Mouse (Mus musculus): ENCODE results near the gene Sel1l. TPM values are rescaled to one million over a fixed set of nuclear protein-coding genes. Genes with fewer than 3 reads are reported as not detected.
A peak's percentile ranks its signal among the peaks of the same experiment; 100 is the strongest.

Sel1l gene
- polyA plus RNA-seq, 1 experiment: 25.3 TPM

DNA sequence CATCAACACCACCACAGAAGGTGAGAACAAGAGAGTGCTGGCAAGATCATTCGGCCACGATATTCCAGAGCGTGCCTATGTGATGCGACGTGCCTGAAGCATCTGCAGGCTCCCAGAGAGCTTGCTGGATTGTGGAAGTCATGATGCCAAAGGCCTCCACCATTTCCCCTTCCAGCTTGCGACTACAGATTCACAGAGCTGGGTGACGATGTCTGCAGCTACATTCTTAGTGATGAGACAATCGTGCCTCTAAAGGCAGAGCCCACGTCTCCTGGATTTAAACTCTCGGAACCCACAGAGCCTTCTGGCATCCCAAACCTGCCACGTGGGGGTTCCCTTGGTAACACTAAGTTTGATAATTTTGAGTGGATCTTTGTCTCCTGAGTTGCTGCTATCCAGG, 21.7 kb upstream of the Sel1l start:
- Histone ChIP-seq H3K36me3 (ENCODE audit: control insufficient read depth, insufficient read depth, low read length) (no peaks in the 10 kb centered on the region), H3K27me3 (ENCODE audit: control insufficient read depth, insufficient read depth, low read length) (no peaks in the 10 kb centered on the region), H3K27ac (ENCODE audit: insufficient read depth, low read length) (no peak overlapping the region), H3K4me3 (ENCODE audit: extremely low read depth, insufficient read depth, insufficient read length) (no peak overlapping the region), H3K4me1 (ENCODE audit: control insufficient read depth, insufficient read depth, insufficient read length) (no peaks in the 10 kb centered on the region)
- no peak for DNase-seq (ENCODE audit: low read depth in 1 of 2, low spot score in 2 of 2)
- 90% methylated on average over 11 of the region's 11 CpGs for WGBS
- TF ChIP-seq POLR2A (IDR thresholded peaks at IDR 0.05; ENCODE audit: low read depth, low read length): no peak

- Histone ChIP-seq H3K27me3 (ENCODE audit: control insufficient read depth, insufficient read depth, low read length) (no peaks in the 10 kb centered on the region), H3K4me3 (ENCODE audit: extremely low read depth, insufficient read depth, insufficient read length) (no peak overlapping the region), H3K36me3 (ENCODE audit: control insufficient read depth, insufficient read depth, low read length) (no peaks in the 10 kb centered on the region), H3K27ac (ENCODE audit: insufficient read depth, low read length) (no peak overlapping the region), H3K4me1 (ENCODE audit: control insufficient read depth, insufficient read depth, insufficient read length) (no peaks in the 10 kb centered on the region)
- no peak for TF ChIP-seq POLR2A (IDR thresholded peaks at IDR 0.05; ENCODE audit: low read depth, low read length)
- no peak for TF ChIP-seq CTCF (IDR thresholded peaks at IDR 0.05; ENCODE audit: extremely low read depth, insufficient read depth, insufficient read length, insufficient replicate concordance)
- no peak for DNase-seq (ENCODE audit: low read depth in 1 of 2, low spot score in 2 of 2)
- WGBS: 66% methylated on average over 4 of the region's 4 CpGs
These were observed 20.4 kb upstream of the Sel1l start for GRCm38 (mm10) chr12:91869352-91869751.

GRCm38 (mm10) chr12:91854330-91854729, 5.4 kb upstream of the Sel1l start:
- H3K4me1 ChIP-seq (ENCODE audit: control insufficient read depth, insufficient read depth, insufficient read length): no peaks in the 10 kb centered on the region

GRCm38 (mm10) chr12:91848394-91849044, 438 bp downstream of the Sel1l start:
- TF ChIP-seq CTCF (IDR thresholded peaks at IDR 0.05; ENCODE audit: extremely low read depth, insufficient read depth, insufficient read length, insufficient replicate concordance): no peak
- TF ChIP-seq POLR2A (IDR thresholded peaks at IDR 0.05; ENCODE audit: low read depth, low read length): no peak
- WGBS: 3% methylated on average over 33 of the region's 33 CpGs
- Histone ChIP-seq H3K27me3 (ENCODE audit: control insufficient read depth, insufficient read depth, low read length) (no peaks in the 10 kb centered on the region), H3K36me3 (ENCODE audit: control insufficient read depth, insufficient read depth, low read length) (peaks cover 2% of the 10 kb centered on the region; the same call in 1 of the 2 replicates), H3K27ac (ENCODE audit: insufficient read depth, low read length) (peak overlapping the region; percentile 57), H3K4me3 (ENCODE audit: extremely low read depth, insufficient read depth, insufficient read length) (peak overlapping the region; percentile 75), H3K4me1 (ENCODE audit: control insufficient read depth, insufficient read depth, insufficient read length) (no peaks in the 10 kb centered on the region; the same call in 1 of the 2 replicates)
- DNase-seq (ENCODE audit: low read depth in 1 of 2, low spot score in 2 of 2): no peak

More at GRCm38 (mm10) chr12:91854330-91854729, 5.4 kb upstream of the Sel1l start:
- TF ChIP-seq CTCF (IDR thresholded peaks at IDR 0.05; ENCODE audit: extremely low read depth, insufficient read depth, insufficient read length, insufficient replicate concordance) (no peak), POLR2A (IDR thresholded peaks at IDR 0.05; ENCODE audit: low read depth, low read length) (no peak)
- no peak for DNase-seq (ENCODE audit: low read depth in 1 of 2, low spot score in 2 of 2)
- no peaks in the 10 kb centered on the region for H3K36me3 ChIP-seq (ENCODE audit: control insufficient read depth, insufficient read depth, low read length)
- 83% methylated on average over 8 of the region's 8 CpGs for WGBS
- no peaks in the 10 kb centered on the region for H3K27me3 ChIP-seq (ENCODE audit: control insufficient read depth, insufficient read depth, low read length)
- H3K4me3 ChIP-seq (ENCODE audit: extremely low read depth, insufficient read depth, insufficient read length): no peak overlapping the region
- H3K27ac ChIP-seq (ENCODE audit: insufficient read depth, low read length): no peak overlapping the region

DNA sequence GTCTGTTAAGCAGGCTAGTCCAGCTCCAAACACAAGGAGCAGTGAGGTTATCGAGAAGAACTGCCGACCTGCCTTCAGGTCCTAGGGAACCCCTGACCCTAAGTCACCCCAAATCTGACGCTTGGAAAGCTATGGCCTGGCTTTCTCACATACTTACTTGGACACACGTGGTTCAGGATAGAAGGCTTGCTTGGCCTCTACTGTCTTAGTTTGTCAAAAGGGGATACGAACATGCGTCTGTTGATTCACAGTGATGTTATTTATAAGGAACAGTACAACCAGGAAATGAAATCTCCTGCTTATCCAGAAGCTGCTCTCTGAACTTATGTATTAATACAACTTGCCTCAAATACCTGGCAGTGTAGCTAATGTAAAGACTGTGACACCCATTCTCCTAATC, 2.9 kb downstream of the Sel1l start:
- 95% methylated on average over 6 of the region's 6 CpGs for WGBS
- Histone ChIP-seq H3K27ac (ENCODE audit: insufficient read depth, low read length) (no peak overlapping the region), H3K4me1 (ENCODE audit: control insufficient read depth, insufficient read depth, insufficient read length) (no peaks in the 10 kb centered on the region; the same call in 1 of the 2 replicates), H3K27me3 (ENCODE audit: control insufficient read depth, insufficient read depth, low read length) (no peaks in the 10 kb centered on the region), H3K36me3 (ENCODE audit: control insufficient read depth, insufficient read depth, low read length) (peaks cover 13% of the 10 kb centered on the region), H3K4me3 (ENCODE audit: extremely low read depth, insufficient read depth, insufficient read length) (no peak overlapping the region)
- no peak for TF ChIP-seq POLR2A (IDR thresholded peaks at IDR 0.05; ENCODE audit: low read depth, low read length)
- no peak for DNase-seq (ENCODE audit: low read depth in 1 of 2, low spot score in 2 of 2)

DNA sequence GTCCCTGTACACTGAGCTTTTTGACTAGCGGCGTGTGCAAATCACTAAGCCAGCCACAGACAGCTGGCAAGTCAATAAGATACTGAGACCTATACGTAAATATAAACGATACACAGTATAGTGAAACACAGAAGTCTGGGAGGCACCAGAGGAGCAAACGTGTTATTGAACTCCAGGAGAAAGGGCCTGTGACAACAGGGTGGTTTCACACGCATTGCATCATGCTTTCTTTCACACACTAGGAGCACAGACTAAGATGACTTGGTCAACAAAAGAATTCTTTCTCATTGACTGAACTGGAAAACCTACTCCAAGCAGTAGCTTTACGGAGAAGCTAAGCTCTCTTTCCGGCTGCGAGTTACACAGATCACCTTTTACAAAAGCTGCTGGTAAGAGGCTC, 3.6 kb downstream of the Sel1l start:
- H3K4me1 ChIP-seq (ENCODE audit: control insufficient read depth, insufficient read depth, insufficient read length): no peaks in the 10 kb centered on the region; the same call in 1 of the 2 replicates
- H3K36me3 ChIP-seq (ENCODE audit: control insufficient read depth, insufficient read depth, low read length): peaks cover 19% of the 10 kb centered on the region
- no peak overlapping the region for H3K4me3 ChIP-seq (ENCODE audit: extremely low read depth, insufficient read depth, insufficient read length)
- DNase-seq (ENCODE audit: low read depth in 1 of 2, low spot score in 2 of 2): no peak
- H3K27ac ChIP-seq (ENCODE audit: insufficient read depth, low read length): no peak overlapping the region
- WGBS: 96% methylated on average over 9 of the region's 9 CpGs
- TF ChIP-seq POLR2A (IDR thresholded peaks at IDR 0.05; ENCODE audit: low read depth, low read length) (no peak), CTCF (IDR thresholded peaks at IDR 0.05; ENCODE audit: extremely low read depth, insufficient read depth, insufficient read length, insufficient replicate concordance) (no peak)
- H3K27me3 ChIP-seq (ENCODE audit: control insufficient read depth, insufficient read depth, low read length): no peaks in the 10 kb centered on the region

DNA sequence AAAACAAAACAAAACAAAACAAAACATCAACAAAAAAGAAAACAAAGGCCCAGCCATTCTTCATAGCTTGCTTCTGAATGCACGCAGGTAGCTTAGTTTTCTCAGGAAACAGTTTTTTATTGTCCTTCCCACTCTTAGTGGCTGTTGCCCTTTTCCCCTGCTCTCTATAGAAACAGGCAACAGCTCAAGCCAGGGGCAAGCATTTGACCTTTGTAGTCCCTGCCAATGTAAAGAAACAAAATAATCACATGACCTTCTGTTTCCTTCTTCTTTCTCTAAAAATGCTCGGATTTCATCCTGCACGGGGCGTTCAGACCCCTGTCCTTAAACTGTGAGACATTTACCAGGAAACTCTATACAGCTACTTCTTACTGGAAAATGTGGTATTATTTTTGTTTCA, 4.4 kb downstream of the Sel1l start:
- Histone ChIP-seq H3K4me1 (ENCODE audit: control insufficient read depth, insufficient read depth, insufficient read length) (no peaks in the 10 kb centered on the region; the same call in 1 of the 2 replicates), H3K27ac (ENCODE audit: insufficient read depth, low read length) (no peak overlapping the region), H3K4me3 (ENCODE audit: extremely low read depth, insufficient read depth, insufficient read length) (no peak overlapping the region), H3K27me3 (ENCODE audit: control insufficient read depth, insufficient read depth, low read length) (no peaks in the 10 kb centered on the region), H3K36me3 (ENCODE audit: control insufficient read depth, insufficient read depth, low read length) (peaks cover 24% of the 10 kb centered on the region)
- no peak for DNase-seq (ENCODE audit: low read depth in 1 of 2, low spot score in 2 of 2)
- WGBS: 63% methylated on average over 4 of the region's 4 CpGs
- TF ChIP-seq POLR2A (IDR thresholded peaks at IDR 0.05; ENCODE audit: low read depth, low read length): no peak
- no peak for TF ChIP-seq CTCF (IDR thresholded peaks at IDR 0.05; ENCODE audit: extremely low read depth, insufficient read depth, insufficient read length, insufficient replicate concordance)

All from spleen, adult 2 months (tissue).